Mouse (Mus musculus) kidney, adult 11 months (tissue): ENCODE measurements at regions not wholly inside any gene's neighbourhood (a gene's known extent, or its start where the extent isn't known, plus 50 kb on each side); places are given as distances from the start of the nearest gene placed in this dataset.

Experiments used
- DNase-seq: peaks from one replicate; pipeline ENCODE4 v3.0.0; 2022

GRCm38 (mm10) chr8:26828311-26828909 lies 148.7 kb upstream of the Zfp703 start:
- DNase-seq: no peak

- DNase-seq: no peak
These were observed 147.8 kb upstream of the Zfp703 start for GRCm38 (mm10) chr8:26829313-26829712.

GRCm38 (mm10) chr8:26831148-26831547 lies 146.0 kb upstream of the Zfp703 start:
- no peak for DNase-seq

DNA sequence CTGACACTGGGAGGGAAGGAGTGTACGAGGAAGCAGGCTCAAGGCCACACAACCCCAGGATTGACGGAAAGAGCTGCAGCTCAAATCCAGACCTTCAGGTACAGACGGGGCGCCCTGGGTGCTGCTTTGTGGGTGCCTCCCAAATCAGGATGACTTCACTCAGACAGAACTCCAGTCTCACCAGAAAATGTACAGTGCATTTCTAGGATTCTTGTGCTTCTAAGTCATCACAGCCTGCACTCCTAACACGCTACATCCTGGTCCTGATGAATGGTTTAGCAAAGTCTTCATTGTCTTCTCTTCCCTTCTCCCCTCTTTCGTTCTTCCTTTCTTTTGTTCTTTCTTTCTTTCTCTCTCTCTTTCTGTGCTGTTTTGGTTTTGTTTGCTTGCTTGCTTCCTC lies 145.3 kb upstream of the Zfp703 start:
- DNase-seq: no peak

DNA sequence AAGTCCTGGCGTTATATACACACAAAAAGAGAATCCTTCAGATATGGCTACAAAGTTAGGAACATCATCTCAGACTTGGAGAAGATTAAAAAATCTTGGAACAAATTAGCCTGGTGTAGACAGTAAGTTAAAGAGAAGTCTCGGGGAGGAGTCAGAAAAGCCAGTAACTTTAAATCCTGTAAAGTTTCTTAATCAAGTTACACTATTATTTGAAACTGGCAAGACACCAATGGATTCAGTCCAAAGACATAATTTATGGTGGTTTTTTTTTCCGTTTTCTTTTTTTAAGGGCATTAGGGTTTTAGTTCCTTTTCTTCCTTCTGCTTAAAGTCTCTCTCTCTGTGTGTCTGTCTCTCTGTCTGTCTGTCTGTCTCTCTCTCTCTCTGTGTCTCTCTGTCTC lies 144.6 kb upstream of the Zfp703 start:
- no peak for DNase-seq

- DNase-seq: peak; percentile 57
These were observed 143.8 kb upstream of the Zfp703 start for GRCm38 (mm10) chr8:26833297-26833696.

DNA sequence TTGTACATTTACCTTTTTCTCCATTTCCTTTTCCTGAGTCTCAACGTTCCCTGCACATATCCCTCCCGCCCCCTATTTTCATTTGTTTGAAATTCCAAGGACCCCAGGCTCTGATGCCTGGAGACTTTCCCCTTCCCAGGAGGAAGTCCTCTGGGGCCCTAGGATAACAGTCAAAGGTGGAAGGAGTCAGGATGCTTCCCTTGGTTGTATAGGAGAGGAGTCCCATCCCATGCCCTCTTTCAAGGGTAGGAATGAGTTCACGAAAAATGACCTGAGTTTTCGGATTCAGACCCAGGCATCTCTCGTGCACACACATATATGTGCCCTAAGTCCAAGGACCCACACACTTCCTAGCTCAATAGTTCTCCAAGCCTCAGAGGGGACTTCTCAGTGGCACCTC lies 143.3 kb upstream of the Zfp703 start:
- DNase-seq: no peak

DNA sequence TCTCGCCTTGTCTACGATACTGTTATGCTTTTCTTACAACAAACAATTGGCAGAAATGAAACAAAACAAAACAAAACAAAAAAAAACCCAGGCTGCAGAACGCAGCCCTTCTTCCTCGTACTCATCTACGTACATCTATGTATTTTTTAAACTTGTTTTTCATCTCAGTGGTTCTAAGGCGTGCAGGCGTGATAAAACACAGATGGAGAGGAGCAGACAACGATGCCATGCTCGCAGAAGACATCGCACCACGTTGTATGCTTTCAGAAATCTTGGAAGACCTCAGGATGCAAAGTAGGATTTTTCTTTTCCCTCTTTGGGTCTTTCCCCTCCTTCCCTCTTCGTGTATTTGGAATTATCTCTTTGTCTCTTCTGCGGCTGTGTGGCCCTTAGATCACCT lies 142.5 kb upstream of the Zfp703 start:
- DNase-seq: no peak

DNA sequence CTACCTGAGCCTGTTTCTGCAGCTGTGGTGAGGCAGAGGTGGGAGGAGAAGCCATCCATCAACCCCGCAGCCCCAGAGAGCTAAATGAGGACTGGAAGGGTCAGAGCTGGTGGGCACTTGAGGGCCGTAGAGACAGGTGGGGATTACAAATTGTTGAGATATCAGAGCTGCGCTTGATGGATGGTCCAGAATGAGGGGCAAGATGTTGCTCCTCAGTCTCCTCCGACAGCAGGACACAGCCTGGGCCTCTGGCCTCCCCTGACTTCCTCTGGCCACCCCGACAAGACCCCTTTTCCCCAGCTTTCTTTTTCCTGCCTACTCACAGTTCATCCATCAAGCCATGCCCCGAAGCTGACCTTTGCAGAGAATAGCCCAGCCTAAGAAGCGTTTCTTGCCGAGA lies 142.0 kb upstream of the Zfp703 start:
- DNase-seq: no peak

DNA sequence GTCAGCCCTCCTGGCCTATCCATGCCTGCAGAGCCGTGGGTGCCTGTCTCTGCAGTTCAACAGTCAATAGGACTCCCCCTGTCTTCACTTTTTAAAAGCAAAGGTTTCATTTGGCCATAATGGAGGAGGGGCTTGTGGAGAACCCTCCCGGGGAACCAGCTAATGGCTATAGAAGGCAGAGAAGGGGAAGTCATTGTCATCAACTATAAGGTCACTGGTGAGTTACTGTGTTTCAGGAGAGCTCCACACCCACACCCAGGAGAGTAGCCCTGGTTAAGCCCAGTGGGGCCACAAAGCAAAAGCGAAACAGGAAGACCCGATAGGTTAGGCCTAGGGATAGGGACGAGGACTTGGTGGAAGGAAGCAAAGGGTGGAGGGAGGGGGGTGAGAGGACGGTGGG lies 141.5 kb upstream of the Zfp703 start:
- no peak for DNase-seq

GRCm38 (mm10) chr8:26836552-26836951 lies 140.6 kb upstream of the Zfp703 start:
- no peak for DNase-seq

- DNase-seq: no peak
These were observed 136.8 kb upstream of the Zfp703 start for GRCm38 (mm10) chr8:26840286-26840685.

GRCm38 (mm10) chr8:26840745-26841680 lies 136.1 kb upstream of the Zfp703 start:
- DNase-seq: no peak

- DNase-seq: no peak
These were observed 133.4 kb upstream of the Zfp703 start for GRCm38 (mm10) chr8:26843714-26844113.

DNA sequence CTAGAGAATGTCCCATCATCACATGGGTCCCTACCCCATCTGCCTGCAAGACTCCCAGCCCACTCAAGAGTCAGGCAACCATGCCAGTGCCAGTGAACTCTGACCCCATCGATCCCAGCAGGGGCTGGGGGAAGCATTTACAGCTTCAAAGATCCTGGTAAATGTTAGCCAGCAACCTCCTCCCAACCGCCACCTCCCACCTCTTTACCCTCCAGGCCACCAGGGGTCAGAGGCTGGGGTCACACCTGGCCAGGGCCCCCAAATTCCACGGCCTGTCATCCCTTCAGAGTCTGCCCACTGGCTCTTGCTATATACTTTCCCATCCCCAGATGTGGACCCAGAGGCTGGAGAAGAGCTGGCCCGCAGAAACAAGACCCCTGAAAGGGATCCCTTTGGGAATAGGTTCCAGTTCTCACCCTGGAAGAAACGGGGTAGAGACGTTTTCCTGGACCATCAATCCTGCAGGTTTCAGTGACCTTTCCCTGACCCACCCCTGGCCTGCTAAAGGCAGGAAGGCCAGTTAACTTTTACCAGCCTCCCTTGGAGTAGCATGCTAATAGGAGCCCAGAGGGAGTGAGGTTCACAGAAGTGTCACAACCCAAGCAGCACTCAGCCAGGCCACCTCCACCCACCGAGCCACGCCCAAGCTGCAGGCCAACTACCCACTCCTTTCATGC lies 132.9 kb upstream of the Zfp703 start:
- peak; percentile 67 for DNase-seq

- DNase-seq: no peak
These were observed 132.3 kb upstream of the Zfp703 start for GRCm38 (mm10) chr8:26844809-26845143.

- peak; percentile 43 for DNase-seq
These were observed 131.5 kb upstream of the Zfp703 start for GRCm38 (mm10) chr8:26845481-26846194.

- DNase-seq: no peak
These were observed 130.1 kb upstream of the Zfp703 start for GRCm38 (mm10) chr8:26847009-26847408.

DNA sequence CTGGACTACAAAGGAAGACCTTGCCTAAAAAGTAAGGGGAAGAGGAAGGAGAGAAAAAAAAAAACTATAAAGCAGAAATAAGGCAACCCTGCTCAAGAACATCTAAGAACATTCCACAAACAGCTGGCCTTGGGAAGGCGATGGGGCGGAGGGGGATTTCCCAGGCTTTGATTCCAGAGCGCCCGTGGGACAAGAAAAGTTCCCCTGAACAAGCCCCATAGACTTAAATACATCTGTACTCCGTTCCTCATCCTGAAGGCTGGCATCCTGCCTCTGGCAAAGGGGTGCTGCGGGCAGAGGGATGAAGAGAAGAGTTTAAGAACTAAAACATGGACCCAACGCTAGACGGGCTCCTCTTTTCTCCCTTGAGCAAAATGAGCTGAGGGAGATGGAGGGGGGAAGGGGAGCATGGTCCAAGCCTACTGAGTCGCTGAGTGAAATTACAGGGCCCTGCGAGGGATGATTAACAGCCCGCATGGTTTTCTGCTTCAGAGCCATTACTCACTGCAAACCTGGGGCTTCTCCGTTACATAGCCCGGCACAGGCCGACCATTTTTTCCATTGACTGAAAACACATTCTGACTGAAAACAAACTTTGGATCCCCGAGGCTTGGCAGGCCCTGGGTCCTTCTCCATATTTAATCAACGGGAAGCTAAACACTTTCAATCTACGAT lies 128.9 kb upstream of the Zfp703 start:
- peak; percentile 64 for DNase-seq

DNA sequence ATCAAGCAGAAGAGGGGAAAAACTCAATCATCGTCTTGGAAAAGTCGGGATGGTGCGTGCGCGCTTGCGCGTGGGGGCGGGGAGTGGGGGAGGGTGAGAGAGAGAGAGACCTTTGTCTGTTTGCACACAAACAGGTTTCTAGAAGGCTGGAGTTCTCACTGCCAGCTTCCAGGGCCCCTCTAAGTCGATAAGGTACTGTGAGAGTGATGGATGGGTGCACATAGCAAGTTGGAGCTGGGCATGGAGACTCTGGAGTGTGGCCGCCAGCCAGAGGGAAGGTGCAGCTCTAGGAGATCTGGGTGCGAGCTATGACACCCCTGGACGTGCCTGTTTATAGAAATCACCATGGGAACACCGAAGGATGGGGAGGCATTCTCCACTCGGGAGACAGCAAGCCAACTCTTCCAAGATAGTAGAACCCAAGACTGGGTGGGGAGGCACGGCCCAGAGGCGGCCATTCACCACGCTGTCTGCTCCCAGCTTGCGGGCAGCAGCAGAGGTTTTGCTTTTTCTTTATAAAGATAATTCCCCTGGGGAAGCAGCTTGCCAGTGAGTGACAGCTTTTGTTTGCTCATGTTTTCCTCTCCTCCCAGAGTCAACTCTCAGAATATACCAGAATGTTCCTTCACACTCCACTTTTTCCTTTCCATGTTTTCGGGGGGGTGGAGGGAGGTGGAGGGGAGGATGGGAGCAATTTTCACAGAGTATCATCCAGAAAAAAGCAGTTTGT lies 128.0 kb upstream of the Zfp703 start:
- no peak for DNase-seq

- DNase-seq: no peak
These were observed 125.0 kb upstream of the Zfp703 start for GRCm38 (mm10) chr8:26851871-26852800.
